Comparison of ENCODE assay signal across 25 mouse cellular contexts in genomic region chr6:31650791-31651476, GRCm38 (mm10).
DNase-seq lines count a peak whose midpoint lies in the region; ATAC-seq and TF ChIP-seq lines count a peak whose summit lies in the region.
"Had no signal": no experiment of that assay in that cellular context is flagged by ENCODE, and none has a peak within 500 bp of the region (broad histone marks: within the 10 kb centered on the region; RNA-seq: fewer than 3 reads in every experiment).

No protein-coding gene starts in this region.

- no peak; the same call in 1 of the 2 replicates for TF ChIP-seq CTCF in liver, embryonic 14.5 days (IDR thresholded peaks at IDR 0.05; ENCODE audit: low read depth)

- H3K27ac ChIP-seq in heart, embryonic 11.5 days (ENCODE audit: low read depth, low read length): peak overlapping the region; percentile 22; the same call in 1 of the 2 replicates
- peak overlapping the region; percentile 70 for H3K27ac ChIP-seq in liver, embryonic 14.5 days
- H3K27ac ChIP-seq: embryonic facial prominence, embryonic 15.5 days; hindbrain, embryonic 12.5 days; kidney, embryonic 15.5 days; limb, embryonic 13.5 days; neural tube, embryonic 15.5 days had no signal

- peak; percentile 79 for ATAC-seq in heart, embryonic 11.5 days (replicated peaks; ENCODE audit: insufficient number of reproducible peaks, low FRiP score, low TSS enrichment)
- ATAC-seq in liver, embryonic 14.5 days (ENCODE audit: insufficient read depth): peak; percentile 94

- TF ChIP-seq EP300 in liver, embryonic 14.5 days (IDR thresholded peaks at IDR 0.05; ENCODE audit: low read depth): peak; percentile 92

- H3K27me3 ChIP-seq in heart, embryonic 11.5 days (ENCODE audit: control insufficient read depth, insufficient read depth, low read length): no peaks in the 10 kb centered on the region
- no peaks in the 10 kb centered on the region for H3K27me3 ChIP-seq in erythroblast, embryonic 14.5 days (ENCODE audit: control insufficient read depth)
- H3K27me3 ChIP-seq in liver, embryonic 14.5 days (ENCODE audit: control insufficient read depth, insufficient read depth, low read length): no peaks in the 10 kb centered on the region
- H3K27me3 ChIP-seq: embryonic facial prominence, embryonic 15.5 days; hindbrain, embryonic 12.5 days; kidney, embryonic 15.5 days; limb, embryonic 13.5 days; neural tube, embryonic 15.5 days had no signal

- no peak for DNase-seq in heart, postnatal 4 days
- peak in 2 of 3 experiments; percentile 60 to 61 for DNase-seq in liver, embryonic 14.5 days (ENCODE audit: low read depth in 3 of 3, low spot score in 3 of 3)
- DNase-seq in lung, postnatal 36 days: no peak
- no peak for DNase-seq in natural killer cell, adult 2 months (ENCODE audit: low spot score in 2 of 2)
- no peak for DNase-seq in embryo, embryonic 10.5 days (ENCODE audit: low spot score)
- DNase-seq: adrenal gland, postnatal 14 days; cerebellum, adult 11 months; cerebellum, postnatal 10 days; heart, postnatal 10 days; kidney, adult 11 months; kidney, postnatal 36 days; layer of hippocampus, postnatal 36 days; lung, embryonic 14.5 days; lung, postnatal 4 days; right cerebral cortex, adult 18-20 months; right cerebral cortex, postnatal 4 days; thymus, postnatal 25 days had no signal

- H3K4me1 ChIP-seq in heart, embryonic 11.5 days (ENCODE audit: control insufficient read depth, insufficient read depth, low read length): no peaks in the 10 kb centered on the region
- peaks cover 57% of the 10 kb centered on the region for H3K4me1 ChIP-seq in erythroblast, embryonic 14.5 days (ENCODE audit: control insufficient read depth)
- H3K4me1 ChIP-seq in liver, embryonic 14.5 days (replicated peaks; ENCODE audit: control insufficient read depth in 2 of 2, insufficient read depth in 2 of 2, low read length in 1 of 2): peaks cover 34 to 49% of the 10 kb centered on the region in 2 experiments
- H3K4me1 ChIP-seq: embryonic facial prominence, embryonic 15.5 days; kidney, embryonic 15.5 days; limb, embryonic 13.5 days had no signal

- peak overlapping the region; percentile 27; the same call in 1 of the 2 replicates for H3K4me2 ChIP-seq in heart, embryonic 11.5 days
- peak overlapping the region; percentile 66 for H3K4me2 ChIP-seq in liver, embryonic 14.5 days (ENCODE audit: low read depth)
- H3K4me2 ChIP-seq: embryonic facial prominence, embryonic 15.5 days; hindbrain, embryonic 12.5 days; kidney, embryonic 15.5 days; limb, embryonic 13.5 days; lung, embryonic 14.5 days; midbrain, embryonic 11.5 days; neural tube, embryonic 15.5 days had no signal

- WGBS in heart, embryonic 11.5 days (ENCODE audit: insufficient replicate concordance): 49% methylated on average over 7 of the region's 7 CpGs
- WGBS in liver, embryonic 14.5 days (ENCODE audit: insufficient replicate concordance): 14% methylated on average over 7 of the region's 7 CpGs

- H3K9me3 ChIP-seq in heart, embryonic 11.5 days (replicated peaks; ENCODE audit: control insufficient read depth, low read length): no peaks in the 10 kb centered on the region
- no peaks in the 10 kb centered on the region for H3K9me3 ChIP-seq in erythroblast, embryonic 14.5 days (ENCODE audit: control insufficient read depth, low read length)
- H3K9me3 ChIP-seq in liver, embryonic 14.5 days (ENCODE audit: control insufficient read depth, low read length): no peaks in the 10 kb centered on the region
- H3K9me3 ChIP-seq: embryonic facial prominence, embryonic 15.5 days; hindbrain, embryonic 12.5 days; kidney, embryonic 15.5 days; limb, embryonic 13.5 days; neural tube, embryonic 15.5 days had no signal

- H3K36me3 ChIP-seq in heart, embryonic 11.5 days (ENCODE audit: control insufficient read depth, insufficient read depth, low read length): no peaks in the 10 kb centered on the region
- H3K36me3 ChIP-seq in erythroblast, embryonic 14.5 days (ENCODE audit: control insufficient read depth): peaks cover 2% of the 10 kb centered on the region; the same call in 1 of the 2 replicates
- no peaks in the 10 kb centered on the region for H3K36me3 ChIP-seq in liver, embryonic 14.5 days (replicated peaks; ENCODE audit: control insufficient read depth, insufficient read depth, low read depth)
- H3K36me3 ChIP-seq: embryonic facial prominence, embryonic 15.5 days; hindbrain, embryonic 12.5 days; kidney, embryonic 15.5 days; limb, embryonic 13.5 days; neural tube, embryonic 15.5 days had no signal

- no peak overlapping the region for H3K9ac ChIP-seq in heart, embryonic 11.5 days (ENCODE audit: low read depth, low read length)
- peak overlapping the region; percentile 58 for H3K9ac ChIP-seq in liver, embryonic 14.5 days (replicated peaks)
- H3K9ac ChIP-seq: embryonic facial prominence, embryonic 15.5 days; hindbrain, embryonic 12.5 days; kidney, embryonic 15.5 days; limb, embryonic 13.5 days; lung, embryonic 14.5 days; neural tube, embryonic 15.5 days had no signal

- H3K4me3 ChIP-seq in heart, embryonic 11.5 days (ENCODE audit: low read depth, low read length): no peak overlapping the region; the same call in 1 of the 2 replicates
- peak overlapping the region; percentile 41 for H3K4me3 ChIP-seq in erythroblast, embryonic 14.5 days (replicated peaks)
- peak overlapping the region; percentile 23 to 28; a peak in 2 of 4 replicates for H3K4me3 ChIP-seq in liver, embryonic 14.5 days (ENCODE audit: insufficient read depth in 1 of 2, low read depth in 2 of 2, low read length in 2 of 2)
- H3K4me3 ChIP-seq: embryonic facial prominence, embryonic 15.5 days; hindbrain, embryonic 12.5 days; kidney, embryonic 15.5 days; limb, embryonic 13.5 days; neural tube, embryonic 15.5 days had no signal

Comparison
In these comparisons a context has a peak if more than half of its experiments do, and no peak if none do; other contexts are left out.
1. DNase-seq: peak in liver, embryonic 14.5 days (2 of 3); none in heart, postnatal 4 days (single experiment), lung, postnatal 36 days (single experiment), natural killer cell, adult 2 months (0 of 2) and embryo, embryonic 10.5 days (single experiment).